Mouse (Mus musculus) spleen, embryonic (tissue): ENCODE measurements at regions not wholly inside any gene's neighbourhood (a gene's known extent, or its start where the extent isn't known, plus 50 kb on each side); places are given as distances from the start of the nearest gene placed in this dataset.

Source experiments
- CTCF ChIA-PET: fragments of 350-600 bp; sonication (Branson Sonifier 250); formaldehyde crosslinking; loops from one replicate; lab custom pipeline; 2022; lab: Charles Lee

- CTCF ChIA-PET, result interaction anchor here (0.6 to 1.0 kb wide), 2 partner anchors 11 to 186 kb away, joined by 3 read pairs; no protein-coding TSS in a partner anchor
Measured at GRCm38 (mm10) chr16:93458598-93459496, 145.0 kb downstream of the Setd4 start.

GRCm38 (mm10) chr16:93458011-93458585 lies 145.8 kb downstream of the Setd4 start:
- CTCF ChIA-PET, result interaction anchor here (0.8 kb wide), 1 partner anchor 602 kb away, joined by 12 read pairs; no protein-coding TSS in a partner anchor

GRCm38 (mm10) chr16:93456706-93457425 lies 147.0 kb downstream of the Setd4 start:
- CTCF ChIA-PET, result no interaction called here

GRCm38 (mm10) chr16:93454080-93454997 lies 149.5 kb downstream of the Setd4 start:
- CTCF ChIA-PET, result interaction anchor here (0.5 to 0.7 kb wide), 4 partner anchors 8 to 890 kb away, joined by 3 to 10 read pairs (median 3); no protein-coding TSS in a partner anchor

GRCm38 (mm10) chr16:93453056-93453455 lies 150.8 kb downstream of the Setd4 start:
- CTCF ChIA-PET, result no interaction called here

GRCm38 (mm10) chr16:93450896-93451295 lies 153.0 kb downstream of the Setd4 start:
- CTCF ChIA-PET, result no interaction called here

- CTCF ChIA-PET, result interaction anchor here (0.6 kb wide), 1 partner anchor 755 kb away, joined by 14 read pairs; no protein-coding TSS in a partner anchor
Measured at GRCm38 (mm10) chr16:93449925-93450324, 153.9 kb downstream of the Setd4 start.

- CTCF ChIA-PET, result no interaction called here
Measured at GRCm38 (mm10) chr16:93448124-93448523, 155.7 kb downstream of the Setd4 start.

GRCm38 (mm10) chr16:93446970-93447369 lies 156.9 kb downstream of the Setd4 start:
- CTCF ChIA-PET, result interaction anchor here (0.6 kb wide), 1 partner anchor 229 kb away, joined by 6 read pairs; no protein-coding TSS in a partner anchor

- CTCF ChIA-PET, result no interaction called here
Measured at GRCm38 (mm10) chr16:93446206-93446605, 157.7 kb downstream of the Setd4 start.

- CTCF ChIA-PET, result no interaction called here
Measured at GRCm38 (mm10) chr16:93442837-93443236, 161.0 kb downstream of the Setd4 start.

GRCm38 (mm10) chr16:93437608-93438425 lies 166.0 kb downstream of the Setd4 start:
- CTCF ChIA-PET, result no interaction called here

GRCm38 (mm10) chr16:93436732-93437131 lies 167.1 kb downstream of the Setd4 start:
- CTCF ChIA-PET, result no interaction called here

- CTCF ChIA-PET, result no interaction called here
Measured at GRCm38 (mm10) chr16:93431316-93431715, 172.5 kb downstream of the Setd4 start.

GRCm38 (mm10) chr16:93429324-93429781 lies 174.5 kb downstream of the Setd4 start:
- CTCF ChIA-PET, result no interaction called here

- CTCF ChIA-PET, result no interaction called here
Measured at GRCm38 (mm10) chr16:93427264-93427663, 176.6 kb downstream of the Setd4 start.

GRCm38 (mm10) chr16:93425731-93426130 lies 178.1 kb downstream of the Setd4 start:
- CTCF ChIA-PET, result no interaction called here

GRCm38 (mm10) chr16:93423174-93423573 lies 180.7 kb downstream of the Setd4 start:
- CTCF ChIA-PET, result no interaction called here

- CTCF ChIA-PET, result no interaction called here
Measured at GRCm38 (mm10) chr16:93422221-93422620, 181.6 kb downstream of the Setd4 start.

- CTCF ChIA-PET, result no interaction called here
Measured at GRCm38 (mm10) chr16:93418246-93418645, 185.6 kb downstream of the Setd4 start.
